Mouse (Mus musculus) heart, embryonic 13.5 days (tissue): ENCODE measurements at regions not wholly inside any gene's neighbourhood (a gene's known extent, or its start where the extent isn't known, plus 50 kb on each side); places are given as distances from the start of the nearest gene placed in this dataset.

ENCODE experiments used
- ATAC-seq: fragments of 200-750 bp; cut with Nextera tagmentation; 2 replicates; pipeline ENCODE4 v1.8.0; 2017; ENCODE audit warnings: moderate TSS enrichment; ENCODE audit not compliant: insufficient number of reproducible peaks, low FRiP score, low TSS enrichment; ENCODE audit errors: extremely low read depth
- H3K27ac ChIP-seq: fragments of 300-500 bp; sonication (generic); replicated peaks from 2 replicates; pipeline ENCODE4 v1.5.1; 2015; ENCODE audit warnings: moderate library complexity, mild to moderate bottlenecking, inconsistent platforms
- H3K27me3 ChIP-seq: fragments of 300-500 bp; sonication (generic); replicated peaks from 2 replicates; pipeline ENCODE4 v1.6.1; 2015; ENCODE audit warnings: mild to moderate bottlenecking, inconsistent platforms
- H3K36me3 ChIP-seq: fragments of 300-500 bp; sonication (generic); 2 replicates; pipeline ENCODE4 v1.6.1; 2015; ENCODE audit warnings: mild to moderate bottlenecking, inconsistent platforms
- H3K4me1 ChIP-seq: fragments of 300-500 bp; sonication (generic); 2 replicates; pipeline ENCODE4 v1.6.1; 2015; ENCODE audit warnings: inconsistent platforms
- H3K4me2 ChIP-seq: fragments of 300-500 bp; sonication (generic); 2 replicates; pipeline ENCODE4 v1.6.1; 2015; ENCODE audit warnings: inconsistent platforms, mild to moderate bottlenecking, moderate library complexity
- H3K4me3 ChIP-seq: fragments of 300-500 bp; sonication (generic); 2 replicates; pipeline ENCODE4 v1.5.1; 2015; ENCODE audit warnings: moderate library complexity, mild to moderate bottlenecking, inconsistent platforms
- H3K9ac ChIP-seq: fragments of 300-500 bp; sonication (generic); 2 replicates; pipeline ENCODE4 v1.6.1; 2015; ENCODE audit warnings: inconsistent platforms, mild to moderate bottlenecking, moderate library complexity
- H3K9me3 ChIP-seq: fragments of 300-500 bp; sonication (generic); 2 replicates; pipeline ENCODE4 v1.6.1; 2016; ENCODE audit warnings: inconsistent platforms
- WGBS: fragments of 180-500 bp; shearing (Covaris S2); methylation state at CpG from one replicate; pipeline ENCODE4 v1.1.7; 2015; ENCODE audit warnings: mixed read lengths; 5-methylcytosine and 5-hydroxymethylcytosine counted together

GRCm38 (mm10) chr2:179080462-179081274 is 361.6 kb upstream of the Cdh4 start:
- Histone ChIP-seq H3K9me3 (no peaks in the 10 kb centered on the region), H3K4me1 (no peaks in the 10 kb centered on the region), H3K4me3 (no peak overlapping the region), H3K9ac (no peak overlapping the region), H3K27ac (no peak overlapping the region), H3K27me3 (no peaks in the 10 kb centered on the region), H3K4me2 (no peak overlapping the region), H3K36me3 (no peaks in the 10 kb centered on the region)
- no peak for ATAC-seq
- 66% methylated on average over 13 of the region's 13 CpGs for WGBS

DNA sequence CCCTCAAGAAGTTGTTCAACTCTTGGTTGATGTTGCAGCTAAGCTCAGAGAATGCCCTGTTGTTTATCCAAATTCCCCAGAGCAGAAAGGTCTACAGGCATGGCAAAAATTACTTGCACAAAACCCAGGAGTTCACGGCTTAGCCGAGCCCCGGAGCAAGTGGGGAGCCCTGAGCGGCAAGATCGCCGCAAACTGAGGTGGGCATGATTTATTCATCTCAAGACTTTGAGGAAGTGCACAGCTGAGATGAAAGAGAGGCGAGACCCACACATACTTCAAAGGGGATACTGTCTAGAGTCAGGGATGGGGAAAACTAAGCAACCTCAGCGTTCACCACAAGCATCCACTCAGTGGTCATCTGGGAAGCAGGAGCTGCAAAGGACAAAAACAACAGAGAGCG is 355.3 kb upstream of the Cdh4 start:
- H3K4me1 ChIP-seq: no peaks in the 10 kb centered on the region
- H3K9ac ChIP-seq: no peak overlapping the region
- no peaks in the 10 kb centered on the region for H3K36me3 ChIP-seq
- H3K27ac ChIP-seq: no peak overlapping the region
- no peaks in the 10 kb centered on the region for H3K27me3 ChIP-seq
- 84% methylated on average over 9 of the region's 9 CpGs for WGBS
- H3K4me3 ChIP-seq: no peak overlapping the region
- no peak for ATAC-seq
- H3K9me3 ChIP-seq: no peaks in the 10 kb centered on the region
- H3K4me2 ChIP-seq: no peak overlapping the region

DNA sequence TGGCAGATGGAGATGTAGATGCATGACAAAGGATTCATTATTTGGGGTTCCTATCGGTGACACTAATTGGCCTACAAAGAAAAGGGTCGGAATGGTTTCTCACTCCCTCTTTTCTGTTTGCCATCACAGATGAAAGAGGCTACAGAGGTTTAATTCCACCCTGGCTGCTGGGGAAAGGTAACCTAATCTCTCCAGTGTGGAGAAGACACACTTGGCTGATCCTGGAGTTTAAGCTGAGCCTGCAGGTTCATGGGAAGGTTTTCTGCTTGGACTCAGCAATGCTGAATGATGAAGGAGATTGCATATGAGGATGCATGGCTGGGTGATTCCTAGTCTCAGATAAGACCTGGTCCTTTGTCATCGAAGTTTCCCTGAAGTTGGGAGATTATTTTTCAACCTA is 350.8 kb upstream of the Cdh4 start:
- 57% methylated on average over 3 of the region's 3 CpGs for WGBS
- no peaks in the 10 kb centered on the region for H3K27me3 ChIP-seq

GRCm38 (mm10) chr2:179093996-179094395 is 348.2 kb upstream of the Cdh4 start:
- Histone ChIP-seq H3K27ac (no peak overlapping the region), H3K36me3 (no peaks in the 10 kb centered on the region), H3K4me1 (no peaks in the 10 kb centered on the region), H3K27me3 (no peaks in the 10 kb centered on the region), H3K4me2 (no peak overlapping the region), H3K9ac (no peak overlapping the region), H3K4me3 (no peak overlapping the region), H3K9me3 (no peaks in the 10 kb centered on the region)
- 74% methylated on average over 11 of the region's 11 CpGs for WGBS
- no peak for ATAC-seq

More for the DNA sequence above, 350.8 kb upstream of the Cdh4 start:
- Histone ChIP-seq H3K27ac (no peak overlapping the region), H3K36me3 (no peaks in the 10 kb centered on the region), H3K4me3 (no peak overlapping the region), H3K9me3 (no peaks in the 10 kb centered on the region), H3K9ac (no peak overlapping the region), H3K4me1 (no peaks in the 10 kb centered on the region), H3K4me2 (no peak overlapping the region)
- no peak for ATAC-seq

GRCm38 (mm10) chr2:179095981-179096380 is 346.2 kb upstream of the Cdh4 start:
- Histone ChIP-seq H3K36me3 (no peaks in the 10 kb centered on the region), H3K9ac (no peak overlapping the region), H3K4me3 (no peak overlapping the region), H3K4me1 (no peaks in the 10 kb centered on the region), H3K4me2 (no peak overlapping the region), H3K9me3 (no peaks in the 10 kb centered on the region), H3K27ac (no peak overlapping the region), H3K27me3 (no peaks in the 10 kb centered on the region)
- WGBS: 72% methylated on average over 3 of the region's 3 CpGs
- ATAC-seq: no peak

- no peaks in the 10 kb centered on the region for H3K36me3 ChIP-seq
- H3K27me3 ChIP-seq: no peaks in the 10 kb centered on the region
- no peak for ATAC-seq
- WGBS: 70% methylated on average over 4 of the region's 4 CpGs
- no peak overlapping the region for H3K9ac ChIP-seq
- H3K4me3 ChIP-seq: no peak overlapping the region
- no peaks in the 10 kb centered on the region for H3K9me3 ChIP-seq
- H3K4me1 ChIP-seq: no peaks in the 10 kb centered on the region
- no peak overlapping the region for H3K4me2 ChIP-seq
- no peak overlapping the region for H3K27ac ChIP-seq
Observed at GRCm38 (mm10) chr2:179096861-179097260, 345.4 kb upstream of the Cdh4 start.

DNA sequence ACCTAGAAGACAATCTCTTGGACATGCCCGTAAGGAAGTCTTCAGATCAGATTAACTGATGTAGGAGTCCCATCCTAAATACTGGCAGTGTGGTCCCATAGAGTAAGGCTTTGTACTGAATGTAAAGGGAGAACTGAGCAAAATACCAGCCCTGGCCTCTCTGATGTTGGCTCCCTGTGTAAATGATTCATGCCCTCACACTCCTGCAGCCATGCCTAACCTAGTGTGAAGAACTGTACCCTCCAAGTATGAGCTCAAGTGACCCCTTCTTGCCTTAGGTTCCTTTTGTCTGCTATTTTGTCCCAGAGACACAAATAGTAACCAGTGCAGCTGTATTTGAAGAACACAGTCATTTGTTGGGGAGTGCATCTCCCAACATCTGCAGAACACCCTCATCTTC is 342.4 kb upstream of the Cdh4 start:
- ATAC-seq: no peak
- H3K27me3 ChIP-seq: no peaks in the 10 kb centered on the region
- WGBS: 64% methylated on average over 1 of the region's 1 CpGs

GRCm38 (mm10) chr2:179103114-179103513 is 339.1 kb upstream of the Cdh4 start:
- no peak for ATAC-seq
- no peak overlapping the region for H3K9ac ChIP-seq
- no peaks in the 10 kb centered on the region for H3K36me3 ChIP-seq
- H3K27ac ChIP-seq: no peak overlapping the region
- 65% methylated on average over 1 of the region's 1 CpGs for WGBS
- no peaks in the 10 kb centered on the region for H3K4me1 ChIP-seq
- H3K4me3 ChIP-seq: no peak overlapping the region
- H3K27me3 ChIP-seq: no peaks in the 10 kb centered on the region
- H3K9me3 ChIP-seq: no peaks in the 10 kb centered on the region
- H3K4me2 ChIP-seq: no peak overlapping the region

More for the DNA sequence above, 342.4 kb upstream of the Cdh4 start:
- Histone ChIP-seq H3K4me1 (no peaks in the 10 kb centered on the region), H3K9ac (no peak overlapping the region), H3K4me3 (no peak overlapping the region), H3K9me3 (no peaks in the 10 kb centered on the region), H3K27ac (no peak overlapping the region), H3K36me3 (no peaks in the 10 kb centered on the region), H3K4me2 (no peak overlapping the region)

- H3K27me3 ChIP-seq: 0 out of 2 replicates have a peak, but pooled peaks cover 3% of the 10 kb centered on the region
- no peak overlapping the region for H3K27ac ChIP-seq
- no peaks in the 10 kb centered on the region for H3K9me3 ChIP-seq
- no peak overlapping the region for H3K4me2 ChIP-seq
- ATAC-seq: no peak
- 54% methylated on average over 5 of the region's 5 CpGs for WGBS
- no peak overlapping the region for H3K4me3 ChIP-seq
- H3K9ac ChIP-seq: no peak overlapping the region
- H3K36me3 ChIP-seq: no peaks in the 10 kb centered on the region
- 0 out of 2 replicates have a peak, but pooled peaks cover 3% of the 10 kb centered on the region for H3K4me1 ChIP-seq
Observed at GRCm38 (mm10) chr2:179112951-179113350, 329.3 kb upstream of the Cdh4 start.

- no peaks in the 10 kb centered on the region for H3K36me3 ChIP-seq
- no peak overlapping the region for H3K4me3 ChIP-seq
- 67% methylated on average over 3 of the region's 3 CpGs for WGBS
- no peak overlapping the region for H3K4me2 ChIP-seq
- H3K27ac ChIP-seq: no peak overlapping the region
- no peak for ATAC-seq
- no peak overlapping the region for H3K9ac ChIP-seq
- no peaks in the 10 kb centered on the region for H3K27me3 ChIP-seq
- H3K9me3 ChIP-seq: no peaks in the 10 kb centered on the region
- no peaks in the 10 kb centered on the region for H3K4me1 ChIP-seq
Observed at GRCm38 (mm10) chr2:179128018-179128417, 314.2 kb upstream of the Cdh4 start.

DNA sequence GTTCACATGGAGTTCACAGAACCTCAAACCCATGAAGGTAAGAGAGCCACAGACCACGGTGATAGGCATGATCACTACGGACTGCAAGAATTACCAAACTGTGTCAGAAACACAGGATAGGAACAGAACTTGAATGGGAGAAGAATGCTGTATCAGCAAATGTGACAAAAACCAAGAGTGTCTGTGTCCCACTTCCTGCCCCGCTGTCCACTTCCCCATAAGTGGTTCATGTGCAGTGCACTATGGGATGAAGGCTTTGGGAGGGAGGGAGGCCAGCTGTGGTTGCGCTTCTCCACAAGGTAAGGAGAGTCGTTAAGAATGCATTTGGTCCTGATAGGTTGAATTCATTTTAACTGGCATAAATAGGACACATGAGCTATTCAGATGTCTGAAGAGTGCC is 313.8 kb upstream of the Cdh4 start:
- Histone ChIP-seq H3K9me3 (no peaks in the 10 kb centered on the region), H3K4me2 (no peak overlapping the region), H3K27ac (no peak overlapping the region), H3K27me3 (no peaks in the 10 kb centered on the region), H3K9ac (no peak overlapping the region), H3K4me3 (no peak overlapping the region), H3K4me1 (no peaks in the 10 kb centered on the region), H3K36me3 (no peaks in the 10 kb centered on the region)
- WGBS: 85% methylated on average over 5 of the region's 5 CpGs
- no peak for ATAC-seq

DNA sequence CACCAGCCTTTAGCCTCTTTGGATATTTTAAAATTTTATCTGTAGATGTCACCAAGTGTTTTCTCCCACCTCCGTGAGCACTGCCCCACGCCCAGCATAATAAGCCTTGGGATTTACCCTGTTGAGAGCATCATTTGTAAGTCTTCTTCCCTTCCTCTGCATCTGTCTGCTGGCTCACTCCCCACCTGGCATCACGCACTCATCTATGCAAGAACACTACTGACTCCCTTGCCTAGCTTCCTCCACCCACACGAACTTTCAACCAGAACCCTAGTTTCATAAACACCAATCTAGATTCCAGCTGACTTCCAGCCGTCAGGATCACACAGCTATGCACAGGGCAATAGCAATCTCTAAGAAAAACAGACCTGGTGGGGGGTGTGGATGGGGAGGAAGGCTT is 311.2 kb upstream of the Cdh4 start:
- no peaks in the 10 kb centered on the region for H3K4me1 ChIP-seq
- H3K36me3 ChIP-seq: no peaks in the 10 kb centered on the region
- 50% methylated on average over 5 of the region's 5 CpGs for WGBS
- no peaks in the 10 kb centered on the region for H3K9me3 ChIP-seq
- ATAC-seq: no peak
- no peak overlapping the region for H3K9ac ChIP-seq
- no peak overlapping the region for H3K27ac ChIP-seq
- H3K4me2 ChIP-seq: no peak overlapping the region
- no peak overlapping the region for H3K4me3 ChIP-seq
- no peaks in the 10 kb centered on the region for H3K27me3 ChIP-seq
